Mouse (Mus musculus) testis, postnatal 10 days (tissue): ENCODE results near the gene Impg1.

Source experiments
- DNase-seq: peaks from one replicate; pipeline ENCODE4 v3.0.0; 2021; ENCODE audit warnings: low spot score

The Impg1 gene

DNA sequence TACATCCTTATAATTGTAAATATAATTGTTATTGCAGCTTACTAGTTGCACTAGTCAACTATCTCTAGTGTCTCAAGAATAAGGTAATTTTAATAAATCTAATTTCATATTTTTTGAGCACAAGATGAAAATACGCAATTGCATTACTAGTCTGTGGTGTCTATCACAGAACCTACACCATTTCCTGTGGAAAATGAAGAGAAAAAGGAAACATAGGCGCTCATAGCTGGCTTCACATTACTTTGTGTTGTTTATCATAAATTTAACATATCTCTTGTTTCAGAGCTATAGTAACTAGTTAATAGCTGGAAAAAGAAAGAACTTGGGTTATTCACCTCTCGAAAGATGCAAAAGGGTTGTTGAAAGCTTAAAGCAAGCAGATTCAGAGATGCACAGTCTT, 182.9 kb downstream of the Impg1 start:
- DNase-seq, result no peak

DNA sequence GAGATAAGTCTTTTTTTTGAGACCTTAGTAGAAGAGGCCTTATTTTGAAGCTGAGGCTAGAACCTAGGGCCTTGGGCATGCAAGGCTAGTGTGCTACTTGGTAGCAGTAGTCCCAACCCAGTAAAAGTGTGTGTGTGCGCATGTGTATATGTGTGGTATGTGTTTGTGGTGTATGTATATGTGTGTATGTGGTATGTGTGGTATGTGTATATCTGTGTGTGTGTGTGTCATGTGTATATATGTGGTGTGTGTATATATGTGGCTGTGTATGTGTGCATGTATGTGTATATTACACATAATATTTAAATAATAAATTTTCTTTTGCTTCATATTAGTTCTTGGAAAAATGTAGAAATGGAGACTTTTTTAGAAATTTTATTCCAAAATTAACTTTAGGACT, 184.6 kb downstream of the Impg1 start:
- DNase-seq, result no peak

DNA sequence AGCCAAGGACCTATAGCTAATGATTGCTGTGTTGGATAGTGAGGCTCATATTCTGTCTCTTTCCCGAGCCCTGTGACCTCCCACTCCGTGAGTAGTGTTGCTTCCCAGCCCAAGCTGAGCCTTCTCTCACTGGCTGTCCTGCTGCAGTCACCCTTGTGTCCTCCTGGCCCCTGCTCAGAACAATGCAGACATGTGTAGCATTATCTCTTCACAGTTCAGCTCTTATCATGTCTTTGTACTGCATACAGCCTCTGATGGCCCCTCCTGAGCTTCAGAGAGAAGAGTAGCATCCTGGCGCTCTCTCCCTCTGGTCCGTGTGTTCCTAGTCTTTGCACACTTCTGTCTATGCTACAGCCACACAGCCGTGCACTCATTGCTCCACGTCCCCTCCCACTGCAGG, 187.5 kb downstream of the Impg1 start:
- no peak for DNase-seq

DNA sequence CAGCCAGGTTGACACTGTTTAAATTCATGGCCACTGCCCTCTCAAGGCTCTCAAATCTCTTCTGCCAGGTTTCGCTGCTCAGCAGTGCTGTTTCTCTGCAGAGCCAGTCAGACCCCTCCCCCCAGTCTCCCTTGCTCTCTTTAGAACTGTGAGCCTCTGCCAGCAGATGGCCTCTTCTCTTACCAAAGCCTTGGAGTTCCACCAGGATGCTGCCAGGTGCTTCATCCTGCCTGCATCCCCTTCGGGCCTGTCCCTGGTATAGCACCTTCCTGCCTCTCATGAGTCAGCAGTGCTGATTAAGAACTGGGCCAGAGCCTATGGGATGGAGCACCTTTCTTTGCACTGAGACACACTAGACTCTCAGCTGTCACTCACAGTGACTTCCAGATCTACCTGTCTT, 188.1 kb downstream of the Impg1 start:
- DNase-seq, result no peak

DNA sequence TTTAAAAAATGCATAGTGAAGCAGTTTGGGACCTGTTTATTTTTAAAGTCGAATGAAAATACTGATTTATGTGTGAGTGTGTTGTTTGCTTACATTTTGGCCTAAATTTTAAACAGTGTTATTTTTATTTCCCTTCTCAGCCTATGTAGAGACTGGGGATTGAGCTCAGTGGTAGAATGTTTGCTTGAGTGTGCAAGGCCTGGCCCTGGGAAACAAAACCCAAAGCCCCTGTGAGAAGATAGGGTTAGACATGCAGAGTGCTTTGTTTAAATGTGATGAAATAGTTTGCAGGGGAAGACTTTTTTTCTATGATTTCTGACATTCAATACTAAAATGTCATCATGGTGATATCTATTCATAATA, 189.5 kb downstream of the Impg1 start:
- no peak for DNase-seq

DNA sequence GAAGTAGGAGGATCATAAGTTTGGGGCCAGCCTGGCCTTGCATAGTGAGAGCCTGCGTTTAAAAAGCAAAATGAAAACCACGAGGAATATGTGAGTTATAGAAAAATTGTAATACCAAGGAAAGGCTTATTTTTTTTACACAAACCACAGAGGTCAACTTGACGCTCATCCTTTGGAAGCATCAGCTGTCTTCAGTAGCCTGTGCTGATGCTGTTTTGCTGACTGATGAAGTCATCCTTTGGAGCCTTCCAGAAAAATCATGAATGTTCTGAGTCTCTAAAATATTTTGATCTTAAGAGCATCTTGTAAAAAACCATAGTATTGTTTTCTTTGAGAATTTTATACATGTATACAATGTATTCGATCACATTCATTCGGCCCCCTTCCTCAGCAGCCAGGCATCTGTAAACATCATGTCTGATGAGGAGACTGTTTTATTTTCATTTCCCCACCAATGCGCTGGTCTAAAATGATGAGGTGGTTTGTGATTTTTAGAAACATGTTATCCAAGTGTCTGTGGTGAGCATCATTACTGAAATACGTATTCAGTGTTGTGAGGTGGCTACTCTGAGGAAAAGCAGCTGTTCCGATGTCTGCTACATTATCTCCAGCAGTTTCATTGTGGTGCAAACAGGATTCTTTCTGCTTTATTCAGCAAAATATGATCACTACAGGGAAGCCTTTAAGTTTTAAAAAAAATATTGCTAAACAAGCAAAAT, 190.1 kb downstream of the Impg1 start:
- DNase-seq, result no peak

DNA sequence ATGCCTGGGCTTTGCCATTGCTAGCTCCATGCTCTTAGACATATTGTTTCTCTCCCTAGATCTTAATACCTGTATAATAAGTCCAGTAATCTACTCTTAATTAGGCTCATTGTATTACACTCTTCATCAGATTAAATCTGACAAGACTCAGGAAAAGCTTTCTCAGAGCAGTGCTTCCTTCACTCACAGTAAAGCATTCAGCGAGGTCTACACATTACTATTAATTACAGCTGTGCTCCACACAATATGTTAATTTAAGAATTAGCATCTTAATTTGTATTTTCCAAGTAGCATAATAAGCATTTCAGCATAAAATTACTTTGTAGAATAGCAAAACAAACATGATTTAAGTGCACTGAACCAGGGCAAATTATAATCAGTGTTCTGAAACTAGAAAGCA, 192.3 kb downstream of the Impg1 start:
- no peak for DNase-seq

DNA sequence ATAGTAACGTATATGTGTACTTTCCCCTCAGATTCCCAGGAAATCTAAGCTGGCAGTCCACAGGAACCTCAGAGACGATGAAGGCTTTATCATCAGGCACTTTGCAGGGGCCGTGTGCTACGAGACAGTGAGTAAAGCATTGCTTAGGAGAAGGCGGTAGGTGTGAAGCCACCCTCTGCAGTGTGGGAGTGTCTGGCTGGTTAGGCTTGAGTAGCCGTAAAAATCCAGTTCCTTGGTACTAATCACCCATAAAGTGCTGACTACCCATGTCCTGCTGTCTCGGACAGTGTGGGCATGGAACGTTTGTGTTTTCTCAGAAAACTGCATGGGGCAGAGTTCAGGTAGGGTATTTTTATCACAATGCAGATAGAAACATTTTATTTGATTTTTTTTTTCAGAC, 195.7 kb downstream of the Impg1 start:
- no peak for DNase-seq

DNA sequence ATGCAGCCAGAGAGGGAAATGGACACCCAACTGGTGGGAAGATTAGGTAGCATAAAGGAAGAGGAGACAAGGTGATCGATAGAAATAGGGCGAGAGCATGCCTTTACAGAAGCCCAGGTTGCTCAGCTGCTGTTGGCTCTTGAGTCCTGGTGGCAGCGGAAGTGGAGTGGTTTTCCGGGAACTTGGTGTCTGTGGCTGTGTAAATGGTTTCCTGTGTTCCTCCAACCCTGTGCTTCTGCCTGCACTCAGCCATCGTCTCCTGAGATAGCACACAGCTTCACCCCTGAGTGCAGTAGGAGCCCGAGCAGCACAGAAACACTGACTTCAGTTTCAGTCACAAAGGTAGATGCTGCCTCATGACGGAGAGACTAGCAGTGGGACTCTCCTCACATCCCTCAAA, 198.8 kb downstream of the Impg1 start:
- no peak for DNase-seq

DNA sequence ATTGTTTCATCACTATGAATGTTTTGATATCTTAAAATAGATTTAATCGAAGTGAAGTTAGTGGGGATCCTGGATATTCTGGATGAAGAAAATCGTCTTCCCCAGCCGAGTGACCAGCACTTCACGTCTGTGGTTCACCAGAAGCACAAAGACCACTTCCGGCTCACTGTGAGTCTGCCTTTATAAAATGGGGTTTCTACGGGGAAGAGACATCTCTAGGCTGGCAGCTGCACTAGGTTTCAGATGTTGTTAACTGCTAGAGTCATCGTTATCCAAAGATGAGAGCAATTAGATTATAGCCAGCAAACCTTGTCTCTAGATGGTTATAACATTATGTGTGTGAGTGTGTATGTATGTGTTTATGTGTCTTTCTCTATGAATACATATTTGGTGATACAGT, 199.2 kb downstream of the Impg1 start:
- no peak for DNase-seq
